Mouse (Mus musculus): ENCODE results near the gene Mgat4d.
A peak's percentile ranks its signal among the peaks of the same experiment; 100 is the strongest.
"Not testable (repeated sequence)": the region's sequence is repeated elsewhere in the genome, so short reads cannot be mapped to it uniquely, and the experiment has no call there.

The Mgat4d gene

GRCm38 (mm10) chr8:83390006-83390701 lies 41.9 kb downstream of the Mgat4d start:
- DNase-seq (ENCODE audit: low spot score in 2 of 2) = no peak

GRCm38 (mm10) chr8:83392521-83392920 lies 44.2 kb downstream of the Mgat4d start:
- DNase-seq (ENCODE audit: low spot score in 2 of 2) = no peak

- no peak for DNase-seq (ENCODE audit: low spot score in 2 of 2)
Observed at GRCm38 (mm10) chr8:83394325-83394724, 46.1 kb downstream of the Mgat4d start.

- no peak for DNase-seq (ENCODE audit: low spot score in 2 of 2)
Observed at GRCm38 (mm10) chr8:83396680-83397079, 48.4 kb downstream of the Mgat4d start.

GRCm38 (mm10) chr8:83397726-83398125 lies 49.5 kb downstream of the Mgat4d start:
- no peak for DNase-seq (ENCODE audit: low spot score in 2 of 2)

GRCm38 (mm10) chr8:83405548-83405947 lies 57.3 kb downstream of the Mgat4d start:
- DNase-seq (ENCODE audit: low spot score in 2 of 2) = no peak

GRCm38 (mm10) chr8:83406836-83407235 lies 58.6 kb downstream of the Mgat4d start:
- no peak for DNase-seq (ENCODE audit: low spot score in 2 of 2)

GRCm38 (mm10) chr8:83408496-83408895 lies 60.2 kb downstream of the Mgat4d start:
- DNase-seq (ENCODE audit: low spot score in 2 of 2) = no peak

- no peak for DNase-seq (ENCODE audit: low spot score in 2 of 2)
Observed at GRCm38 (mm10) chr8:83416878-83417277, 68.6 kb downstream of the Mgat4d start.

- no peak for DNase-seq (ENCODE audit: low spot score in 2 of 2)
Observed at GRCm38 (mm10) chr8:83417970-83418369, 69.7 kb downstream of the Mgat4d start.

GRCm38 (mm10) chr8:83418805-83419516 lies 70.7 kb downstream of the Mgat4d start:
- no peak for DNase-seq (ENCODE audit: low spot score in 2 of 2)

- no peak for DNase-seq (ENCODE audit: low spot score in 2 of 2)
Observed at GRCm38 (mm10) chr8:83421354-83421753, 73.1 kb downstream of the Mgat4d start.

GRCm38 (mm10) chr8:83423032-83423825 lies 75.0 kb downstream of the Mgat4d start:
- DNase-seq (ENCODE audit: low spot score in 2 of 2) = no peak

GRCm38 (mm10) chr8:83425202-83425601 lies 76.9 kb downstream of the Mgat4d start:
- DNase-seq (ENCODE audit: low spot score in 2 of 2) = no peak

GRCm38 (mm10) chr8:83426104-83426759 lies 78.0 kb downstream of the Mgat4d start:
- no peak for DNase-seq (ENCODE audit: low spot score in 2 of 2)

- no peak for DNase-seq (ENCODE audit: low spot score in 2 of 2)
Observed at GRCm38 (mm10) chr8:83426949-83427348, 78.7 kb downstream of the Mgat4d start.

GRCm38 (mm10) chr8:83428621-83429020 lies 80.3 kb downstream of the Mgat4d start:
- not testable (repeated sequence) for DNase-seq (ENCODE audit: low spot score in 2 of 2)

- DNase-seq (ENCODE audit: low spot score in 2 of 2) = peak; percentile 12 to 22
Observed at GRCm38 (mm10) chr8:83429071-83429524, 80.8 kb downstream of the Mgat4d start.
